Mouse (Mus musculus): Measurements from ENCODE around the gene Stbd1.

Stbd1 gene

DNA sequence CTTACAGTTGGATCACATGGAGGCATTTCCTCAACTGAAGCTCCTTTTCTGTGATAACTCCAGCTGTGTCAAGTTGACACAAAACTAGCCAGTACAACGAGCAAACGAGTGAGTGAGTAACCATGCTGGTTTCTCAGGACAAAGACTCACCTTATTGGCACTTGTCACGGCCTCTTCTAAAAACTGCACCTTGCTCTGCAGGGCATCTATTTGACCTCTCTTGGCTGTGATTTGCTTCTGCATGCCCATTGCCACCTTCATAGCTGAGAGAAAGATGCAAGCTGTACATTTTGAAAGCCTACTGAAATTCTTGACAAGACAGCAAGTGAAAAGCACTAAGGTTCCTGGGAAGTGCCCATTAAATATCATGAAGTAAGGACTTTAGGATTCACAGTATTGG is 38.0 kb downstream of the Stbd1 start:
- no peak for DNase-seq (ENCODE audit: low spot score in 2 of 2)

All from cerebellum, postnatal 4 days (tissue).